Mouse (Mus musculus) spleen, postnatal 4 days (tissue): ENCODE data around the gene Pmpca.
A peak's percentile ranks its signal among the peaks of the same experiment; 100 is the strongest.

ENCODE experiments used
- DNase-seq, 2 experiments: peaks; one replicate each; pipeline ENCODE4 v3.0.0; 2022; ENCODE audit warnings: low spot score in 2 of 2

Pmpca gene

GRCm38 (mm10) chr2:26429851-26430250 lies 40.7 kb downstream of the Pmpca start:
- no peak for DNase-seq

GRCm38 (mm10) chr2:26434791-26435572 lies 45.8 kb downstream of the Pmpca start:
- no peak for DNase-seq

- DNase-seq = no peak
Measured at GRCm38 (mm10) chr2:26437221-26437620, 48.1 kb downstream of the Pmpca start.

- no peak for DNase-seq
Measured at GRCm38 (mm10) chr2:26438373-26438772, 49.2 kb downstream of the Pmpca start.

- no peak for DNase-seq
Measured at GRCm38 (mm10) chr2:26439671-26440070, 50.5 kb downstream of the Pmpca start.

GRCm38 (mm10) chr2:26441261-26441660 lies 52.1 kb downstream of the Pmpca start:
- DNase-seq = no peak

- DNase-seq = no peak
Measured at GRCm38 (mm10) chr2:26441688-26442087, 52.5 kb downstream of the Pmpca start.

GRCm38 (mm10) chr2:26442843-26443242 lies 53.7 kb downstream of the Pmpca start:
- no peak for DNase-seq

GRCm38 (mm10) chr2:26443876-26444275 lies 54.7 kb downstream of the Pmpca start:
- DNase-seq = no peak

- no peak for DNase-seq
Measured at GRCm38 (mm10) chr2:26444368-26444767, 55.2 kb downstream of the Pmpca start.

GRCm38 (mm10) chr2:26444946-26445665 lies 56.0 kb downstream of the Pmpca start, which contains the start of gene Sec16a:
Gene Sec16a (minus strand): TSS chr2:26445216.
- peak; percentile 100 for DNase-seq

GRCm38 (mm10) chr2:26445666-26446445 lies 56.7 kb downstream of the Pmpca start:
- DNase-seq = peak; percentile 87 to 92

- DNase-seq = no peak
Measured at GRCm38 (mm10) chr2:26446671-26447070, 57.5 kb downstream of the Pmpca start.
